8 mouse cellular contexts compared by ENCODE assay signal in genomic region chr10:120744441-120745137, GRCm38 (mm10).
DNase-seq lines count a peak whose midpoint lies in the region; ATAC-seq and TF ChIP-seq lines count a peak whose summit lies in the region.

No protein-coding gene starts in this region.

- no peak for TF ChIP-seq CTCF in heart, adult 2 months (IDR thresholded peaks at IDR 0.05)
- TF ChIP-seq CTCF in hindbrain, postnatal 0 days (IDR thresholded peaks at IDR 0.05; ENCODE audit: low read depth), result no peak
- TF ChIP-seq CTCF in layer of hippocampus, adult 2 months (conservative IDR thresholded peaks at IDR 0.05), result no peak

- H3K4me3 ChIP-seq in heart, embryonic 10.5 days, result peak overlapping the region; percentile 52
- no peak overlapping the region; the same call in 1 of the 2 replicates for H3K4me3 ChIP-seq in heart, adult 2 months
- H3K4me3 ChIP-seq in brown adipose tissue, adult 24 weeks (ENCODE audit: insufficient read depth, low read depth, low read length), result peak overlapping the region; percentile 46
- H3K4me3 ChIP-seq in hindbrain, postnatal 0 days (ENCODE audit: low read length), result peak overlapping the region; percentile 36
- H3K4me3 ChIP-seq in midbrain, embryonic 14.5 days (replicated peaks; ENCODE audit: low read depth, low read length), result peak overlapping the region; percentile 28
- H3K4me3 ChIP-seq in layer of hippocampus, adult 2 months, result no peak overlapping the region

- H3K4me1 ChIP-seq in heart, embryonic 10.5 days, result peaks cover 28% of the 10 kb centered on the region
- H3K4me1 ChIP-seq in heart, adult 2 months (ENCODE audit: control insufficient read depth, insufficient read depth, low read length), result no peaks in the 10 kb centered on the region
- no peaks in the 10 kb centered on the region for H3K4me1 ChIP-seq in brown adipose tissue, adult 24 weeks (ENCODE audit: control insufficient read depth, insufficient read depth, insufficient read length, low read length)
- no peaks in the 10 kb centered on the region for H3K4me1 ChIP-seq in hindbrain, postnatal 0 days (ENCODE audit: insufficient read depth, low read length)
- H3K4me1 ChIP-seq in midbrain, embryonic 14.5 days (ENCODE audit: control insufficient read depth, insufficient read depth, low read length), result no peaks in the 10 kb centered on the region

- TF ChIP-seq EP300 in heart, adult 2 months (IDR thresholded peaks at IDR 0.05; ENCODE audit: insufficient read depth, low read depth, low read length), result no peak

- no peak for DNase-seq in heart, embryonic 10.5 days (ENCODE audit: low spot score)
- no peak for DNase-seq in heart, adult 2 months
- DNase-seq in hindbrain, postnatal 0 days (ENCODE audit: low spot score), result peak; percentile 41
- peak; percentile 77 for DNase-seq in midbrain, embryonic 14.5 days
- DNase-seq in thymus, postnatal 25 days, result no peak
- DNase-seq in spleen, postnatal 36 days (ENCODE audit: low spot score in 2 of 2), result no peak
- DNase-seq in layer of hippocampus, adult 2 months (ENCODE audit: low spot score in 2 of 2), result no peak

- TF ChIP-seq POLR2A in heart, adult 2 months (IDR thresholded peaks at IDR 0.05; ENCODE audit: insufficient read depth, low read depth, low read length), result no peak

- no peaks in the 10 kb centered on the region for H3K27me3 ChIP-seq in heart, embryonic 10.5 days (ENCODE audit: insufficient read depth, poor library complexity, severe bottlenecking)
- H3K27me3 ChIP-seq in heart, adult 2 months (ENCODE audit: control insufficient read depth, insufficient read depth, low read length), result no peaks in the 10 kb centered on the region
- peaks cover 12% of the 10 kb centered on the region; the same call in 1 of the 2 replicates for H3K27me3 ChIP-seq in hindbrain, postnatal 0 days (ENCODE audit: insufficient read depth, low read length)
- H3K27me3 ChIP-seq in midbrain, embryonic 14.5 days (ENCODE audit: control insufficient read depth, insufficient read depth, low read length), result peaks cover 14% of the 10 kb centered on the region; the same call in 1 of the 2 replicates

- no peak overlapping the region; the same call in 1 of the 2 replicates for H3K9ac ChIP-seq in heart, adult 2 months (ENCODE audit: low read depth, low read length)
- peak overlapping the region; percentile 41; the same call in 1 of the 2 replicates for H3K9ac ChIP-seq in hindbrain, postnatal 0 days (replicated peaks; ENCODE audit: low read length)
- H3K9ac ChIP-seq in midbrain, embryonic 14.5 days (replicated peaks; ENCODE audit: low read length), result peak overlapping the region; percentile 18

- H3K4me2 ChIP-seq in hindbrain, postnatal 0 days (ENCODE audit: low read depth, low read length), result peak overlapping the region; percentile 69
- H3K4me2 ChIP-seq in midbrain, embryonic 14.5 days (ENCODE audit: low read length), result peak overlapping the region; percentile 60

- H3K36me3 ChIP-seq in heart, embryonic 10.5 days, result no peaks in the 10 kb centered on the region
- H3K36me3 ChIP-seq in heart, adult 2 months (ENCODE audit: control insufficient read depth, insufficient read depth, low read length), result no peaks in the 10 kb centered on the region
- no peaks in the 10 kb centered on the region for H3K36me3 ChIP-seq in hindbrain, postnatal 0 days (ENCODE audit: insufficient read depth, low read length)
- H3K36me3 ChIP-seq in midbrain, embryonic 14.5 days (ENCODE audit: control insufficient read depth, insufficient read depth, low read length), result no peaks in the 10 kb centered on the region

- 2% methylated on average over 15 of the region's 15 CpGs for WGBS in heart, embryonic 10.5 days
- WGBS in heart, adult 2 months, result 22% methylated on average over 15 of the region's 15 CpGs
- 1% methylated on average over 14 of the region's 15 CpGs for WGBS in hindbrain, postnatal 0 days
- WGBS in midbrain, embryonic 14.5 days, result under 1% methylated on average over 15 of the region's 15 CpGs

- H3K9me3 ChIP-seq in heart, embryonic 10.5 days, result no peaks in the 10 kb centered on the region
- no peaks in the 10 kb centered on the region for H3K9me3 ChIP-seq in hindbrain, postnatal 0 days (ENCODE audit: low read length)
- H3K9me3 ChIP-seq in midbrain, embryonic 14.5 days (ENCODE audit: control insufficient read depth, low read length), result no peaks in the 10 kb centered on the region

- 0 out of 2 replicates have a peak, but pooled peaks have one; percentile 38 for ATAC-seq in hindbrain, postnatal 0 days
- peak; percentile 37; the same call in 1 of the 2 replicates for ATAC-seq in midbrain, embryonic 14.5 days (ENCODE audit: low FRiP score, low TSS enrichment)

- intact Hi-C loops in heart, adult 2 months (cut with DNase I), result no loop called here

- peak overlapping the region; percentile 90 for H3K27ac ChIP-seq in heart, embryonic 10.5 days
- H3K27ac ChIP-seq in heart, adult 2 months, result no peak overlapping the region
- no peak overlapping the region for H3K27ac ChIP-seq in brown adipose tissue, adult 24 weeks (replicated peaks; ENCODE audit: low read depth, low read length)
- H3K27ac ChIP-seq in hindbrain, postnatal 0 days, result no peak overlapping the region
- H3K27ac ChIP-seq in midbrain, embryonic 14.5 days (replicated peaks; ENCODE audit: low read depth, low read length), result 0 out of 2 replicates have a peak overlapping the region, but pooled peaks have one; percentile 10
- no peak overlapping the region for H3K27ac ChIP-seq in layer of hippocampus, adult 2 months

- no peaks in the 10 kb centered on the region for H3K79me2 ChIP-seq in heart, adult 2 months (replicated peaks; ENCODE audit: control insufficient read depth, insufficient read depth, low read length)

Comparison
In these comparisons a context has a peak if more than half of its experiments do, and no peak if none do; other contexts are left out.
1. H3K27ac ChIP-seq: peak in heart, embryonic 10.5 days (single experiment) and midbrain, embryonic 14.5 days (single experiment); none in heart, adult 2 months (single experiment), brown adipose tissue, adult 24 weeks (single experiment), hindbrain, postnatal 0 days (single experiment) and layer of hippocampus, adult 2 months (single experiment).
2. H3K4me3 ChIP-seq: peak in heart, embryonic 10.5 days (single experiment), brown adipose tissue, adult 24 weeks (single experiment), hindbrain, postnatal 0 days (single experiment) and midbrain, embryonic 14.5 days (single experiment); none in heart, adult 2 months (single experiment) and layer of hippocampus, adult 2 months (single experiment).
3. DNase-seq: peak in hindbrain, postnatal 0 days (single experiment) and midbrain, embryonic 14.5 days (single experiment); none in heart, embryonic 10.5 days (single experiment), heart, adult 2 months (0 of 2), thymus, postnatal 25 days (single experiment), spleen, postnatal 36 days (0 of 2) and layer of hippocampus, adult 2 months (0 of 2).